Mouse (Mus musculus) C2C12 (cell line): ENCODE data around the gene Dxo.
"Not testable (repeated sequence)": the region's sequence is repeated elsewhere in the genome, so short reads cannot be mapped to it uniquely, and the experiment has no call there.

Experiments used
- CTCF ChIP-seq: IDR thresholded peaks from one replicate; pipeline ENCODE4 v1.5.1; 2011; ENCODE audit not compliant: control insufficient read depth, insufficient read depth, insufficient read length
- MYOD1 ChIP-seq: IDR thresholded peaks from one replicate; pipeline ENCODE4 v1.6.1; 2011; ENCODE audit warnings: low read depth; ENCODE audit not compliant: control insufficient read depth, insufficient read length

DNA sequence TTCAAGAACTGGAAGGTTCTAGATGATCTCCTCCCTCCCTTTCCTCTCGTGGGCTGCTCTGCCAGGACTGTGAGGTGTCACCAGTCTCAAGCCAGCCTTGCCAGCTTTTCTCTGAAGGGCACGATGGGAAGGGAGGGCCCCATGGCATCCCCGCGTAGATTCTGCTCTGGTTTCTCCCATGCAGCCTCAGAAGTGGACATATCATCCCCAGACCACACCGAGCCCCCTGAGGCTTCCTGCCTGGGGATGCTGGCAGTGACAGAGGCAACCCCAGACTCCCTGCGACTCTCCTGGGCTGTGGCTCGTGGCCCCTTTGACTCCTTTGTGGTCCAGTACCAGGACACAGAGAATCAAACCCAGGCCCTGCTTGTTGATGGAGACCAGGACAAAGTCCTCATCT lies 38.7 kb upstream of the Dxo start:
- TF ChIP-seq CTCF, MYOD1: not testable (repeated sequence)
